Mouse (Mus musculus) adrenal gland (tissue): ENCODE data around the gene Fbxo47.
"Not testable (repeated sequence)": the region's sequence is repeated elsewhere in the genome, so short reads cannot be mapped to it uniquely, and the experiment has no call there.

Experiments
- intact Hi-C: fragments of 180-260 bp; cut with DNase I; formaldehyde crosslinking; loops from one replicate; pipeline ENCODE4 v1.15.1; 2025

Gene Fbxo47

GRCm38 (mm10) chr11:97884601-97885185 is 739 bp upstream of the Fbxo47 start:
- intact Hi-C loops: loop anchor here (2.0 kb wide), 1 partner anchor 88 kb away; no protein-coding TSS in a partner anchor

- intact Hi-C loops: no loop called here
Measured at GRCm38 (mm10) chr11:97883542-97883917, 424 bp downstream of the Fbxo47 start.

- intact Hi-C loops: no loop called here
Measured at GRCm38 (mm10) chr11:97880362-97880761, 3.6 kb downstream of the Fbxo47 start.

GRCm38 (mm10) chr11:97877341-97877740 is 6.6 kb downstream of the Fbxo47 start:
- intact Hi-C loops: no loop called here

GRCm38 (mm10) chr11:97874396-97874795 is 9.6 kb downstream of the Fbxo47 start:
- intact Hi-C loops: no loop called here

- intact Hi-C loops: not testable (repeated sequence)
Measured at GRCm38 (mm10) chr11:97872378-97872777, 11.6 kb downstream of the Fbxo47 start.

- intact Hi-C loops: no loop called here
Measured at GRCm38 (mm10) chr11:97867591-97867990, 16.4 kb downstream of the Fbxo47 start.

GRCm38 (mm10) chr11:97866091-97866888 is 17.7 kb downstream of the Fbxo47 start:
- intact Hi-C loops: no loop called here

GRCm38 (mm10) chr11:97865421-97865820 is 18.5 kb downstream of the Fbxo47 start:
- intact Hi-C loops: no loop called here

- intact Hi-C loops: no loop called here
Measured at GRCm38 (mm10) chr11:97862148-97862547, 21.8 kb downstream of the Fbxo47 start.

- intact Hi-C loops: no loop called here
Measured at GRCm38 (mm10) chr11:97855473-97855872, 28.5 kb downstream of the Fbxo47 start.

GRCm38 (mm10) chr11:97851601-97852000 is 32.4 kb downstream of the Fbxo47 start:
- intact Hi-C loops: no loop called here

GRCm38 (mm10) chr11:97850367-97850766 is 33.6 kb downstream of the Fbxo47 start:
- intact Hi-C loops: no loop called here

- intact Hi-C loops: no loop called here
Measured at GRCm38 (mm10) chr11:97842001-97842400, 42.0 kb downstream of the Fbxo47 start.

- intact Hi-C loops: no loop called here
Measured at GRCm38 (mm10) chr11:97840991-97841661, 42.8 kb downstream of the Fbxo47 start.

- intact Hi-C loops: no loop called here
Measured at GRCm38 (mm10) chr11:97840539-97840954, 43.4 kb downstream of the Fbxo47 start, which contains the start of gene B230217C12Rik. B230217C12Rik (plus strand) TSS chr11:97840780.

- intact Hi-C loops: no loop called here
Measured at GRCm38 (mm10) chr11:97840135-97840490, 43.8 kb downstream of the Fbxo47 start.

- intact Hi-C loops: loop anchor here (5.0 kb wide), 1 partner anchor 42 kb away; the partner anchor contains the start of gene Lasp1
Measured at GRCm38 (mm10) chr11:97839441-97840134, 44.4 kb downstream of the Fbxo47 start.

GRCm38 (mm10) chr11:97838779-97839440 is 45.0 kb downstream of the Fbxo47 start:
- intact Hi-C loops: loop anchor here (5.0 kb wide), 1 partner anchor 42 kb away; the partner anchor contains the start of gene Lasp1

- intact Hi-C loops: loop anchor here (5.0 kb wide), 1 partner anchor 40 kb away; the partner anchor contains the start of gene Lasp1
Measured at GRCm38 (mm10) chr11:97837641-97838149, 46.3 kb downstream of the Fbxo47 start.
